Mouse (Mus musculus) spleen, adult 2 months (tissue): ENCODE results near the gene Cpne1.

Source experiments
- CTCF ChIP-seq: fragments of 200-500 bp; IDR thresholded peaks from 2 replicates; pipeline ENCODE4 v1.5.1; 2011; ENCODE audit warnings: mild to moderate bottlenecking, inconsistent platforms; ENCODE audit not compliant: insufficient read depth, insufficient read length, insufficient replicate concordance; ENCODE audit errors: extremely low read depth
- POLR2A ChIP-seq: fragments of 200-500 bp; IDR thresholded peaks from 2 replicates; pipeline ENCODE4 v1.6.1; 2011; ENCODE audit warnings: low read depth, low read length, inconsistent platforms

DNA sequence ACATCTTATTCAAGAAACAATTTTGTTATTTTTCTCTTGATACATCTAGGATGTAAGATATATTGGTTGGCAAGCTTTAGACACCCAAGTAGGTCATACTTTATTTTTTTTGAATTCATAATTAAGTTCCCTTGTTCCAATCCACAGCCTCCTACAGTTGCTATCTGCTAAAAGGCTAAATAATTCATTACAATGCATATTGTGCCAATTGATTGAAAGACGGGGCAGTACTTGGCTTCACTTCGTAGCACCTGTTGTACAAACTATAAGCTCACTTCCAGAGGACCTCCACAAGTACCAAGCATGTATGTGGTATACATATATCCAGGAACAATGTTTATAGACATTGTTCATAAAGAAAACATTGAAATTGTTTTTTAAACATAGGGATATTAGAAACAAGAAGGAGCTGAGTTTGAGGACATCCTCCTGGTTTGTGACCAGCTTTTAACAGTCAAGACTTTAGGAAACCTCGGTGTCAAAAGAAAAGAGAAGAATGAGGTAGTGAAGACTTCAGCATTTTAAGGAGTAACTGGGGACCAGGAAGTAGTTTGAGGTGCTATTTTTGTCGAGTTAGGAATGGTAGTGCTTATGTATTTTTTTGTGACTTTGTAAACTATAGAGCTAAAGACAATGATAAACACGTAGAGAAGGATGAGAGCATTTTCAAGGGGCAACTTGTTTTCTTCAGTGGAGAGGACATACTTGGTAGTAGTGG lies 34.7 kb upstream of the Cpne1 start:
- TF ChIP-seq CTCF (no peak), POLR2A (no peak)
